ENCODE assay signal across 9 mouse cellular contexts in the genomic region with DNA sequence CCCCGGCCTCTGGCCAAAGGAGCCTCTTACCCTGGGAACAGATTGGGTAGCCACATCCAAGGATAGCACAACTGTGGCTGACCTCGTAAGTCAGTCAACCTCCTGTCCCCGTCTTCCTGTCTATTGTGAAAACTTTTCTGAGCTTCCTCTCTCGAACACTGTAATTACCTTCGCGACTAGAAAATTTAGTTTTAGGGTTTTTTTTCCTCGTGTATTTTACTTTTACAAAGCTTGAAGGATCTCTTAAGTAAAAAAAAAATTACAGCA. TPM values are rescaled to one million over a fixed set of nuclear protein-coding genes. Genes with fewer than 3 reads are reported as not detected.
DNase-seq lines count a peak whose midpoint lies in the region; ATAC-seq and TF ChIP-seq lines count a peak whose summit lies in the region.
"Had no signal": no experiment of that assay in that cellular context is flagged by ENCODE, and none has a peak within 500 bp of the region (broad histone marks: within the 10 kb centered on the region; RNA-seq: fewer than 3 reads in every experiment).

No protein-coding gene starts in this region.

- 4% methylated on average over 7 of the region's 7 CpGs for WGBS in cerebellum, adult 2 months
- WGBS in liver, embryonic 11.5 days, result 3% methylated on average over 7 of the region's 7 CpGs
- WGBS in stomach, postnatal 0 days, result 3% methylated on average over 7 of the region's 7 CpGs

- TF ChIP-seq EP300 in stomach, postnatal 0 days (optimal IDR thresholded peaks at IDR 0.05), result no peak

- no peak; the same call in 1 of the 2 replicates for ATAC-seq in liver, embryonic 11.5 days (replicated peaks; ENCODE audit: low FRiP score)
- no peak for ATAC-seq in stomach, postnatal 0 days (ENCODE audit: low FRiP score, low TSS enrichment)

- H3K4me1 ChIP-seq in cerebellum, adult 2 months (ENCODE audit: control insufficient read depth, insufficient read depth, low read length), result no peaks in the 10 kb centered on the region
- peaks cover 12% of the 10 kb centered on the region; the same call in 1 of the 2 replicates for H3K4me1 ChIP-seq in liver, embryonic 11.5 days (replicated peaks; ENCODE audit: control insufficient read depth, insufficient read depth, low read length)
- peaks cover 2% of the 10 kb centered on the region; the same call in 1 of the 2 replicates for H3K4me1 ChIP-seq in stomach, postnatal 0 days (replicated peaks; ENCODE audit: control insufficient read depth, insufficient read depth)

- no peak for TF ChIP-seq CTCF in cerebellum, adult 2 months (IDR thresholded peaks at IDR 0.05; ENCODE audit: borderline replicate concordance, insufficient read depth, low read depth, low read length)
- TF ChIP-seq CTCF in stomach, postnatal 0 days (IDR thresholded peaks at IDR 0.05; ENCODE audit: low read depth), result no peak

- no peaks in the 10 kb centered on the region for H3K27me3 ChIP-seq in cerebellum, adult 2 months (ENCODE audit: control insufficient read depth, insufficient read depth, low read length)
- no peaks in the 10 kb centered on the region for H3K27me3 ChIP-seq in liver, embryonic 11.5 days (replicated peaks; ENCODE audit: control insufficient read depth, insufficient read depth, low read length)
- no peaks in the 10 kb centered on the region for H3K27me3 ChIP-seq in stomach, postnatal 0 days (ENCODE audit: control insufficient read depth, insufficient read depth, low read length)

- peak overlapping the region; percentile 94 for H3K9ac ChIP-seq in liver, embryonic 11.5 days (ENCODE audit: low read depth, low read length)
- peak overlapping the region; percentile 70 for H3K9ac ChIP-seq in stomach, postnatal 0 days (ENCODE audit: low read length)

- peak overlapping the region; percentile 82 for H3K4me2 ChIP-seq in liver, embryonic 11.5 days
- peak overlapping the region; percentile 96 for H3K4me2 ChIP-seq in stomach, postnatal 0 days (replicated peaks; ENCODE audit: low read depth)

- TF ChIP-seq POLR2A in cerebellum, adult 2 months (IDR thresholded peaks at IDR 0.05; ENCODE audit: borderline replicate concordance, insufficient read depth, low read length), result no peak

- H3K36me3 ChIP-seq in liver, embryonic 11.5 days (ENCODE audit: control insufficient read depth, insufficient read depth, low read length), result no peaks in the 10 kb centered on the region
- H3K36me3 ChIP-seq in stomach, postnatal 0 days (ENCODE audit: control insufficient read depth, insufficient read depth, low read length), result peaks cover 9% of the 10 kb centered on the region; the same call in 1 of the 2 replicates

- no peaks in the 10 kb centered on the region for H3K9me3 ChIP-seq in liver, embryonic 11.5 days (ENCODE audit: control insufficient read depth, low read length)
- no peaks in the 10 kb centered on the region for H3K9me3 ChIP-seq in stomach, postnatal 0 days (ENCODE audit: control insufficient read depth, low read length)

- no peak for DNase-seq in cerebellum, adult 2 months
- DNase-seq in cerebellum, adult 8-10 months, result no peak
- peak; percentile 14 for DNase-seq in thymus, postnatal 0 days (ENCODE audit: low spot score)
- DNase-seq in thymus, adult 18-20 months, result no peak
- DNase-seq in liver, embryonic 11.5 days (ENCODE audit: low spot score), result no peak
- no peak for DNase-seq in stomach, postnatal 0 days (ENCODE audit: low spot score)
- no peak for DNase-seq in ovary, adult 18-20 months (ENCODE audit: low spot score)
- no peak for DNase-seq in left cerebral cortex, postnatal 36 days (ENCODE audit: low spot score in 2 of 2)

- intact Hi-C loops in left cerebral cortex, postnatal 36 days (cut with DNase I), result loop anchor here (2.0 kb wide), 1 partner anchor 36 kb away; a partner anchor contains a TSS

- H3K27ac ChIP-seq in cerebellum, adult 2 months (ENCODE audit: insufficient read depth, low read length), result no peak overlapping the region
- peak overlapping the region; percentile 84; the same call in 1 of the 2 replicates for H3K27ac ChIP-seq in liver, embryonic 11.5 days (ENCODE audit: low read depth, low read length)
- no peak overlapping the region for H3K27ac ChIP-seq in stomach, postnatal 0 days (replicated peaks)

- H3K4me3 ChIP-seq in cerebellum, adult 2 months (replicated peaks; ENCODE audit: insufficient read depth, low read depth, low read length), result peak overlapping the region; percentile 81
- peak overlapping the region; percentile 95 for H3K4me3 ChIP-seq in liver, embryonic 11.5 days (ENCODE audit: low read depth, low read length)
- H3K4me3 ChIP-seq in stomach, postnatal 0 days (ENCODE audit: low read depth, low read length), result peak overlapping the region; percentile 70

RNA-seq across cellular contexts. Expression of a gene that starts 0.8 kb away (rescaled TPM):
- 23.1 and 26.0 TPM in 2 replicates for polyA plus RNA-seq in cerebellum, adult 2 months (2012; rRNA removed)
- polyA plus RNA-seq in thymus, postnatal 0 days (2015; fragmentation: Nextera tagmentation; extraction: Ambion mirVana), result 25.1 and 25.4 TPM in 2 replicates
- 12.0 TPM in 2 replicates for polyA plus RNA-seq in liver, embryonic 11.5 days (2014; fragmentation: Nextera tagmentation; extraction: Ambion mirVana)
- polyA plus RNA-seq in stomach, postnatal 0 days (2015; fragmentation: Nextera tagmentation; extraction: Ambion mirVana), result 7.8 and 8.9 TPM in 2 replicates
- total RNA-seq in left cerebral cortex, postnatal 36 days (2021), result 10 to 100 TPM; 36.2 to 38.1 TPM

RNA-seq across cellular contexts. Expression of a gene that starts 10.3 kb away (rescaled TPM):
- polyA plus RNA-seq in cerebellum, adult 2 months (2012; rRNA removed), result not detected in 2 replicates
- not detected in 2 replicates for polyA plus RNA-seq in thymus, postnatal 0 days (2015; fragmentation: Nextera tagmentation; extraction: Ambion mirVana)
- polyA plus RNA-seq in liver, embryonic 11.5 days (2014; fragmentation: Nextera tagmentation; extraction: Ambion mirVana), result 0.27 TPM in 1 of 2 replicates, not detected in the other
- polyA plus RNA-seq in stomach, postnatal 0 days (2015; fragmentation: Nextera tagmentation; extraction: Ambion mirVana), result not detected in 2 replicates
- total RNA-seq in left cerebral cortex, postnatal 36 days (2021), result not detected
- total RNA-seq: hematopoietic stem cell, adult 5-6 weeks had no signal

RNA-seq across cellular contexts. Expression of a gene that starts 32.0 kb away (rescaled TPM):
- polyA plus RNA-seq in cerebellum, adult 2 months (2012; rRNA removed), result 0.73 and 0.79 TPM in 2 replicates
- 1.5 and 2.8 TPM in 2 replicates for polyA plus RNA-seq in thymus, postnatal 0 days (2015; fragmentation: Nextera tagmentation; extraction: Ambion mirVana)
- polyA plus RNA-seq in liver, embryonic 11.5 days (2014; fragmentation: Nextera tagmentation; extraction: Ambion mirVana), result 0.12 and 0.40 TPM in 2 replicates
- 0.07 and 0.12 TPM in 2 replicates for polyA plus RNA-seq in stomach, postnatal 0 days (2015; fragmentation: Nextera tagmentation; extraction: Ambion mirVana)
- total RNA-seq in left cerebral cortex, postnatal 36 days (2021), result 1 to 10 TPM; 3.7 to 4.6 TPM
- total RNA-seq: hematopoietic stem cell, adult 5-6 weeks had no signal

RNA-seq across cellular contexts. Expression of a gene that starts 35.7 kb away (rescaled TPM):
- 40.8 and 42.1 TPM in 2 replicates for polyA plus RNA-seq in cerebellum, adult 2 months (2012; rRNA removed)
- polyA plus RNA-seq in thymus, postnatal 0 days (2015; fragmentation: Nextera tagmentation; extraction: Ambion mirVana), result 10.1 and 10.8 TPM in 2 replicates
- polyA plus RNA-seq in liver, embryonic 11.5 days (2014; fragmentation: Nextera tagmentation; extraction: Ambion mirVana), result 3.0 and 3.4 TPM in 2 replicates
- polyA plus RNA-seq in stomach, postnatal 0 days (2015; fragmentation: Nextera tagmentation; extraction: Ambion mirVana), result 4.0 and 4.7 TPM in 2 replicates
- total RNA-seq in left cerebral cortex, postnatal 36 days (2021), result 10 to 100 TPM; 43.0 to 60.1 TPM
- total RNA-seq: hematopoietic stem cell, adult 5-6 weeks had no signal
